Mouse (Mus musculus) cerebellum, adult 11-12 months (tissue): ENCODE results near the gene Atp1a4.

ENCODE experiments used
- DNase-seq: peaks from one replicate; pipeline ENCODE4 v3.0.0; 2022

Atp1a4 gene

GRCm38 (mm10) chr1:172218164-172218910 is 39.9 kb downstream of the Atp1a4 start:
- DNase-seq, result no peak

GRCm38 (mm10) chr1:172217148-172217547 is 41.1 kb downstream of the Atp1a4 start:
- peak; percentile 88 for DNase-seq

DNA sequence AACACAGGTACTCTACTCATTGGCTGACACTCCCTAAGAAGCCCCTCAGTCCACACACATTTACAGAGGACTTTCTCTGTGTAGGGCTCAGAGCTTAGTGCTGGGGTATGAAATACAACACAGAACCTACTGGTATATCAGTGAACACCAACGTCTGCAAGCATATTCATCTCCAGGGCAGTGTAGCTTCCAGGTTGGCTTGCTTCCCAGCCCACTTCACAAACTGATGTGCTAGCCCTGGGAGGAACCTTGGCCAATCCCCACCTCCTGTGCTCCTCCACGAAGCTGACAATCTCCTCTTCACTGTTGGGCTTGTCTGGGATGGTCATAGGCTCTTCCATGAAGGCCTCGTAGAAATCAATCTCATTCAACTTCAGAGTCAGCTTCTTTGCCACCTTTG is 43.5 kb downstream of the Atp1a4 start:
- no peak for DNase-seq

GRCm38 (mm10) chr1:172213771-172214170 is 44.4 kb downstream of the Atp1a4 start:
- no peak for DNase-seq

- DNase-seq, result no peak
Observed at GRCm38 (mm10) chr1:172212776-172213175, 45.4 kb downstream of the Atp1a4 start.

GRCm38 (mm10) chr1:172207111-172207584 is 51.1 kb downstream of the Atp1a4 start:
- peak; percentile 75 for DNase-seq

DNA sequence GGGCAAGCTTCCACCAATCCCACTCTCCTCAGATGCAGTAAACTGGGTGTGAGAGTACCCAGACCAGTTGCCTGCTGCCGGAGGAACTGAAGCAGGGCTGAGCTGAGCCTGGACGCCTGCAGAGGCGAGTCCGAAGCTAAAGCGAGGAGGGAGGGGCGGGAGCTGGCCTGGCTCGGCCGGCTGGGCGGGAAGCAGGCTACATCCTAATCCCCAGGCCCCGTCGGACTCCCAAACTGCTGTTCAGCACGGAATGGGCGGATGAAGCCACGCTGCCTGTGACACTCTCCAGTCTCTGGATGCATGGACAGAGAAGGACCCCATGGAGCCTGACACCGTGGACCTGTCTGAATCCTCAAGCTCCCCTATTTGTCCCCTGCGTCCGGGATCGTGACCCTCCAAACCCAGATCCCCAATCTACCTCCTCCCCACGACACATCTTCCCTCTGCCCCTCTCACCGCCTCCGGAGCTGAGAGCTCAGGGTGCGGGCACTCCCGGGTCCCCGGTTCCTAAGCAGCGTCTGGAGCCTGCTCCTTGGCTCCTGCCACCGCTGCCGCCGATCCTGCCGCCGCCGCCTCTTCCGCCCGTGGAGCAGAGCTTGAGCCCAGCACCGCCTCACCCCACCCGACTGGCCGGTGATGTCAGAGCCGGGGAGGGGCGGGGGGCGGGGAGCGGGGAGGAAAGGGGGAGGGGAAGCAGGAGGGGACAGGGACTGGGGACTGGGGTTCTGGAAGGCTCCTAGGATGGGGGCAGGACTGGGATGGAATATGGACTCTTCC is 51.9 kb downstream of the Atp1a4 start, which contains the start of gene Pea15a:
Pea15a (minus strand) TSS at position 664 of the 777 bp plus-strand sequence.
- peak; percentile 93 for DNase-seq

DNA sequence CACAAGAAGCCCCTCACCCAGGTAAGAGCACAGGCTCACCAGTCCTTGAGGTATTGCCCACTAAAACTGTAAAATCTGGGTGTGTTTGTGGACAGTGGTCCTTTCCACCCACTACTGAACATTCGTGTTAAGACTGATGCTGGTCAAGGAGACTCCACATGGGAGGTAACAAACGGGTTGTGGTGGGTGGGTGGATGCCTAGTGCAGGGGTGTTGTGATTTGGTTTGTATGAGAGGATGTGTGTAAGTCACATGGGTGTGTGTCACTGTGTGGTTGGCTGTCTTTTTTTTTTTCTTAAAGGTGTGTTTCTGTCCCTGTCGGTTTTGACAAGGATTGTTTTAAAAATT is 52.5 kb downstream of the Atp1a4 start:
- peak; percentile 65 for DNase-seq

- DNase-seq, result peak; percentile 79
Observed at GRCm38 (mm10) chr1:172204814-172205740, 53.1 kb downstream of the Atp1a4 start.

GRCm38 (mm10) chr1:172204033-172204813 is 54.0 kb downstream of the Atp1a4 start:
- no peak for DNase-seq

GRCm38 (mm10) chr1:172203566-172203965 is 54.6 kb downstream of the Atp1a4 start:
- no peak for DNase-seq

DNA sequence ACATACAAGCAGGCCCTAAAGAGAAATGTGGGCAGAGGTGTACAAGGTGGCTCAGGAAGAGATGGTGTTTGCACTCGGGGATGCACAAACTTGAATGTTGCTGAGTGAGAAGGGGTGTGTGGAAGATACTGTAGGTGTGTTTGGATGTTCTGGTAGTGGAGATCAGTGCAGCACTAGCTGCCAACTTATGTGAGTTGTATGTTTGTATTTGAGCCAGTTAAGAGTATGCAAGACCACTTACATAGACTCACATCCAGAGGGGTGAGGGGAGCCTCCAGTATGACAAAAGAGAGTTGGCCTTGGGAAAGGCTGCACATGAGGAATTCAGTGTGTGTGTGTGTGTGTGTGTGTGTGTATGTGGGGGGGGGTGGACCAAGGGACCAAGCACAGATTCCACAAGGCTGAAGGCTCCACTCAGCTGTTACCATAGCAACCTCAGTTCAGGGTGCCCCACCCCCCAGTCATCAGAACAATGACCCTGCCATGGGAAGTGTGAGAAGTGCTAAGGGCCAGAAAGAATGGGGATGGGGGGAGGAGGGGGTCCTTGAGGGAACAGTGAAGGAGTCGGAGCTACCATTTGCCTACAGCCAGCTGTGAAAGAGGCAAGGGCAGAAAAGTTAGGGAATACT is 55.2 kb downstream of the Atp1a4 start:
- peak; percentile 68 for DNase-seq

GRCm38 (mm10) chr1:172201967-172202880 is 56.0 kb downstream of the Atp1a4 start:
- peak; percentile 93 for DNase-seq

- DNase-seq, result peak; percentile 76
Observed at GRCm38 (mm10) chr1:172200871-172201447, 57.3 kb downstream of the Atp1a4 start.

- no peak for DNase-seq
Observed at GRCm38 (mm10) chr1:172200161-172200560, 58.1 kb downstream of the Atp1a4 start.

GRCm38 (mm10) chr1:172198996-172199395 is 59.2 kb downstream of the Atp1a4 start:
- no peak for DNase-seq

DNA sequence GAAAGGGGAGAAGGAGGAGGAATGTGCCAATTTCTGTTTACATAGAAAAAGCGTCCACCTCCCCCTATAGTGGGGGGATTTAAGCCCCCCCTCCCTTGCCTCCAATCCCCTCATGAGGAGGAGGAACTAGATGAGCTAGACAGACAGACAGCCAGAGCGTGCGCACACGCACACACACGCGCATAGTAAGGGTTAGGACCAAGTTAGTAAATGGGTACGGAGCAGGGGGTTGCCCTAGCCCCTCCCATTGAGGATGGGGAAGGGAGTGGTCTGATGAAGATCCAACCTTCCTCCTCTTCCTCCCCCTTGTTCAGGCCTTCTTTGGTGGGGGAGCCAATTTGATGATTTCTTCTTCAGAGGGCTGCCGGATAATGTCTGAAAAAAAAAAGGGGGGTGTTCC is 59.9 kb downstream of the Atp1a4 start:
- no peak for DNase-seq

- peak; percentile 77 for DNase-seq
Observed at GRCm38 (mm10) chr1:172197851-172198250, 60.4 kb downstream of the Atp1a4 start.

GRCm38 (mm10) chr1:172197146-172197545 is 61.1 kb downstream of the Atp1a4 start:
- no peak for DNase-seq

GRCm38 (mm10) chr1:172194435-172194834 is 63.8 kb downstream of the Atp1a4 start:
- DNase-seq, result no peak
